Mouse (Mus musculus) CD4-positive, CD25-positive, alpha-beta regulatory T cell, adult 2 months (primary cell): ENCODE measurements around the gene Coasy.

Experiments
- DNase-seq: peaks from one replicate; pipeline ENCODE4 v3.0.0-alpha.2; 2012; ENCODE audit warnings: low read depth, low spot score

Coasy gene

GRCm38 (mm10) chr11:101131701-101132100 is 49.3 kb downstream of the Coasy start:
- peak; percentile 51 for DNase-seq

GRCm38 (mm10) chr11:101133037-101133436 is 50.7 kb downstream of the Coasy start:
- DNase-seq, result no peak

- DNase-seq, result no peak
These were observed 52.0 kb downstream of the Coasy start for GRCm38 (mm10) chr11:101134217-101134865.
